In genomic region chr19:53809185-53809861, GRCm38 (mm10) we compare ENCODE assay signal across 8 mouse cellular contexts.
DNase-seq lines count a peak whose midpoint lies in the region; ATAC-seq and TF ChIP-seq lines count a peak whose summit lies in the region.

No protein-coding gene starts in this region.

- ATAC-seq in liver, embryonic 12.5 days: peak; percentile 76

- no peak overlapping the region for H3K27ac ChIP-seq in thymus, adult 2 months (ENCODE audit: control insufficient read depth, insufficient read depth, low read length)
- peak overlapping the region; percentile 86 for H3K27ac ChIP-seq in liver, embryonic 12.5 days

- H3K9me3 ChIP-seq in liver, embryonic 12.5 days (replicated peaks): no peaks in the 10 kb centered on the region

- H3K4me2 ChIP-seq in liver, embryonic 12.5 days: peak overlapping the region; percentile 55

- 21% methylated on average over 7 of the region's 7 CpGs for whole genome bisulfite sequencing in thymus, adult 2 months
- WGBS in liver, embryonic 12.5 days (ENCODE audit: insufficient replicate concordance): 19% methylated on average over 7 of the region's 7 CpGs

- intact Hi-C loops in heart, postnatal 10 days (cut with DNase I): no loop called here

- H3K4me1 ChIP-seq in thymus, adult 2 months (replicated peaks; ENCODE audit: control insufficient read depth, insufficient read depth, low read length): peaks cover 38% of the 10 kb centered on the region
- H3K4me1 ChIP-seq in liver, embryonic 12.5 days: peaks cover 69% of the 10 kb centered on the region

- H3K4me3 ChIP-seq in thymus, adult 2 months (ENCODE audit: control insufficient read depth, insufficient read depth, low read length): no peak overlapping the region
- H3K4me3 ChIP-seq in liver, embryonic 12.5 days: 0 out of 2 replicates have a peak overlapping the region, but pooled peaks have one; percentile 12

- TF ChIP-seq CTCF in thymus, adult 2 months (IDR thresholded peaks at IDR 0.05; ENCODE audit: borderline replicate concordance, control insufficient read depth, extremely low read depth, insufficient read depth, low read length, poor library complexity): no peak

- no peak for TF ChIP-seq POLR2A in thymus, adult 2 months (IDR thresholded peaks at IDR 0.05; ENCODE audit: control insufficient read depth, extremely low read depth, insufficient read depth, low read length, poor library complexity)

- no peaks in the 10 kb centered on the region for H3K27me3 ChIP-seq in thymus, adult 2 months (ENCODE audit: control insufficient read depth, insufficient read depth, low read length)
- H3K27me3 ChIP-seq in liver, embryonic 12.5 days (replicated peaks): no peaks in the 10 kb centered on the region

- peak overlapping the region; percentile 51 for H3K9ac ChIP-seq in liver, embryonic 12.5 days

- peak; percentile 69 for DNase-seq in heart, adult 8-10 months (ENCODE audit: low spot score)
- DNase-seq in heart, postnatal 10 days: no peak
- peak; percentile 18 for DNase-seq in thymus, postnatal 0 days (ENCODE audit: low spot score)
- no peak for DNase-seq in thymus, adult 2 months
- no peak for DNase-seq in cerebellum, postnatal 36 days
- no peak for DNase-seq in retina, postnatal 1 day
- DNase-seq in gastrocnemius, adult 18-20 months (ENCODE audit: low spot score): no peak

- no peaks in the 10 kb centered on the region for H3K36me3 ChIP-seq in thymus, adult 2 months (ENCODE audit: control insufficient read depth, insufficient read depth, low read length)
- H3K36me3 ChIP-seq in liver, embryonic 12.5 days: no peaks in the 10 kb centered on the region

Comparison
In these comparisons a context has a peak if more than half of its experiments do, and no peak if none do; other contexts are left out.
1. DNase-seq: peak in heart, adult 8-10 months (single experiment) and thymus, postnatal 0 days (single experiment); none in heart, postnatal 10 days (0 of 2), thymus, adult 2 months (single experiment), cerebellum, postnatal 36 days (0 of 2), retina, postnatal 1 day (single experiment) and gastrocnemius, adult 18-20 months (single experiment).